Mouse (Mus musculus) thymus, postnatal 25 days (tissue): Measurements from ENCODE around the gene Lrrc2.

Source experiments
- DNase-seq: peaks from one replicate; pipeline ENCODE4 v3.0.0; 2022

Gene Lrrc2

DNA sequence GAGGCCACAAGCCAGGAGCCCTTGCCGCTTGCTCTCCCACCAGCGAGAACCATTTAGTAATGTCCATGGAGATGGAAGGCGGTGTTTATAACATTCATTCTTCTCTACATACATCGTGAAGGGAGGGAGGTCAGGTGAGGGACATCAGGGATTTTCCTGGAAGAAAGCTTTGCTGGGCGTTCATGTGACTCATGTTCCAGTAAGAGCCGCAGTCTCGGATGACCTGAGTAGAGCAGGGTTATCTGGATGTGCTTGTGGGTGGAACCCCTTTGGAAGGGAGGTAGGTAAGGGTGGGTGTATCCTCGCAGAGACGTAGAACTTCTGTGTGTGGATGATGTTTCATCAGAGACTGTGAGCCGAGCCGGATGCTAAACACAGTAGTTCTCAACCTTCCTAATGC, at the start of gene Lrrc2:
Gene Lrrc2 (plus strand): TSS at position 149 of the 400 bp plus-strand sequence.
- no peak for DNase-seq

- no peak for DNase-seq
These were observed 49.1 kb upstream of the Lrrc2 start for GRCm38 (mm10) chr9:110902271-110902670.

- peak; percentile 69 for DNase-seq
These were observed 44.0 kb upstream of the Lrrc2 start for GRCm38 (mm10) chr9:110907201-110907837.

GRCm38 (mm10) chr9:110907838-110908630, 43.3 kb upstream of the Lrrc2 start:
- DNase-seq = peak; percentile 67

DNA sequence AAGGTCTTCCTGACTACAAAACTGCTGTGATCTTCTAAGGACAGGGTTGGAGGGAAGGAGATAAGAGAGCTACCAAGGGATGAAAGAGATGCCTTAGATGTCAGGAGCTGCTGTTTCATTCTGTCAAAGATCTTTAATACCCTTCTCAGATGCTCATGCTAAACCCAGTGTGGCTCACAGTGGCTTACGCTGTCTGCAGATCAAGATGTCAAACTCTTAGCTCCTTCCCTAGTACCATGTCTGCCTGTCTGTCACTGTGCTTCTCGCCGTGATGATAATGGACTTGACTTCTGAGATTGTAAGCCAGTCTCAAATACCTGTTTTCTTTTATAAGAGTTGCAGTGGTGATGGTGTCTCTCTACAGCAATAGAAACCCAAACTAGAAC, 42.7 kb upstream of the Lrrc2 start:
- peak; percentile 60 for DNase-seq

DNA sequence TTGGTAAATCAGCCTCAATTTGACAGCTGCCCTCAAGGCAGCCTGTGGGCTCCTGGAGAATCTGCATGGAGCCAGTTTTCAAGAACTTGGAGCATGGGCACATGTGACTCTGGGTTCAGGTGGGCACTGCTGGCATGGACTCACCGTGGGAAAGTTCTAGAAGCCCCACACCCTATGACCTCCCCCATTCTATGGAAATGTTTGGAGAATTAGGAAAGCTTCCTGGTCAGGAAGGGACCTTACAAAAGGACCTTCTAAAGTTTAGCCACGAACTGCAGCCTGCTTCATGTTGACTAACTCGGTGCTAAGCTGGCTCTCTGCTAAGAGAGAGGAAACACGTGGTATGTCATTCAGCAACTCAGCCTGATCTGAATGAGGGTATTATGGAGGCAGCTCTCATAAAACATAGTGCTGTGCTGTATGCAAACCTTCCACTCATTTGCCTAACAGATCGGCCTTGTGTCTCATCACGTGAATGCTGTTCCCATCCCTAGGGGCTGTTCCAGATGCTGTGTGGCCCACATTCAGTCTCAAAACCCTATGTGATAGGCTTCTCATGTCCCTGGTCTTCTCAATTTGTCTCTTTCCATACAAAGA, 41.9 kb upstream of the Lrrc2 start:
- DNase-seq = peak; percentile 57

DNA sequence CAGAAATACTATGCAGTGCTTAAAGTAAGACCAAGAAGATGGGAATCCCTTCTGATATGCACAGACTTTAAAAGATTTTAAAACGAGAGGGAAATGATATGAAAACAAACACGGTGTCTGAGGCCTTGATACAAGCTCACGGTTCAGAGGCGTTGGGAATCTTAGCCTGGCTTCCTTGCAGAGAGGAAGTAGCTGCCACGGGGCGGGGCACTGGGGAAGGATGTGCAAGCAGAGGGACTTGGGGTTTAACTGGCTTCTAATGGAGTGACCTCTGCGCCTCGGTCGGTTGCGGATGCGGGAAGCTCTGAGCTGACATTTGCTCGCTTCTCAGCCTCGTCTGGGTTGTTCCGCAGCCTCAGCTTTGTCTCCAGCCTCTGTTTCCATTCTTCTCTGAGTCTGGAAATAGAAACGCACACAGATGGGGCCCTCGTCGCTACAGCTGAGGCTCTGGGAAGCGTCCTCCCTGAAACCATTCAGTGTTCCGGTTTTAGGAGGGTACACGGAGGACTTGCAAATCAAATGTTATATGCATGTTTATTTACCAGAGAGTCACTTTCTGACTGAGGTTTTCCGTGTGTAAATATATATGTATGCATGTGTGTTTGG, 36.6 kb upstream of the Lrrc2 start:
- peak; percentile 29 for DNase-seq

GRCm38 (mm10) chr9:110915466-110915865, 35.9 kb upstream of the Lrrc2 start:
- peak; percentile 47 for DNase-seq

DNA sequence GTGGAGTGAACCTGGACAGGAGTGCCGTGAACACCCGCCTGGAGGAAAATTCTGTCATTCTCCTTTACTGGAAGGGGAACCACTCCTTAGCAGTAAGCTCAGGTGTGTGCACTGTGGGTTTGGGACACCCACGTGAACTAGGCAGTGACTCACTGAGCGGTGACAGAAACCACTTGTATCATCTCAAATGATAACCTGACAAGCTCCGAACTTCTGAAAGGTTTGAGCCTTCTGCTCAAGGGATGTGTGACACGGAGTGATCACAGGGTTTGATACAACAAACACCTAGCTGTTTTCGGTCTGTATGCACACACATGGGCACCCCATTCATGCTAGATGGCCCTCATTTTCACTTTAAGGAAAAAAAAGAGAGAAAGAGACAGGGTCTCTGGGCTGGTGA, 34.6 kb upstream of the Lrrc2 start, which contains the start of gene Fam240a:
Gene Fam240a (minus strand): TSS at position 76 of the 400 bp plus-strand sequence.
- no peak for DNase-seq

DNA sequence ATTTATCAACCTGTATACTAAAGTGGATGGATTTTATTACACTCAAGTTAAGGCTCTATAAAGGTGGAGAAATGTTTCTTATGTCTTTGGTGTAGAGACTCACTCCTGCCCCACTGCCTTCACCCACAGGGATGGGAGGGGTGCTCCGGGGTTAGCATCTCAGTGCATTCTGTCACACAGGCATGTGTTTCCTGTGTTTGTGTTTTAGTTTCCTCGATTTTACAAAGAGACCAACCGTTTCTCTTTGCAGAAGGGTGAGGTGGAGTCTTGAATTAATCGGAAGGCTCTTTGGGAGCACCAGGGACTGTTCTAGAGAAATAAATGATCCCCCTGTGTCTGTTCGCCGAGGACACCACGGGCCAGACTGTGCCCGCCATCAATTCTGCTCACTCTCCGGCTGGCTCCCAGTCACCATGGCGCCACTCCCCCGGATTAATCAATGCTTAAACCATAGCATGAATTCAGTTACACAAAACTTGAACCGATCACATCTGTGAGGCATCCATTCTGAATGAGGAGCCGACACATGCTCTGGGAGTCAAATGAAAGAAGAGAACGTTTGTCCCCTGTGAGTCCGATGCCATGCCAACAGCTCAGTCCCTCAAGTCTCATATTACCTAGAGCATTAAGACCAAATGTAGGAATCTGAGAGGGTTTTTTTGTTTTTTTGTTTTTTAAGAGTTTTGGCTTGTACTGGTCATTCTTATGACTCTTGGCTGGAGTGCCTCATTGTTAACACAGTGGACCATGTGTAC, 30.5 kb upstream of the Lrrc2 start:
- DNase-seq = peak; percentile 70

DNA sequence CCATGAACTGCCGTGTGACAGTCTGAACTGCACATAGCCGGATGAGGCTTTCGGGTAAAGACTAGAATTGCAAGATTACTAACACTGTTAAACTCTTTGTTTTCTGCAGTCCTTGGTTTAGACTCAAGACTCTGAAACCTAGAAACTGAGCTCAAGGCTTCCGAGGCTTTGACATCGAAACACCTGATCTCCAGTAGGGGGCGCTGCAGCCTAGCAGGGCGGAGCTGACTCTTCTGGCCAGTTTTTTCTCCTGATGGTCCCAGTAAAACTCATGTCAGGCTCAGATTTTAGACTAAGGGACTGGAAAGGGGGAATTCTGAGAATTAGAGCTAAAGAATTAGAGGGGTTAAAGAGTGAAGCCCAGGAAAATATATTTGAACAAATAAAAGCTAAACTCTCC, 28.6 kb upstream of the Lrrc2 start:
- DNase-seq = peak; percentile 86

GRCm38 (mm10) chr9:110931573-110931972, 19.8 kb upstream of the Lrrc2 start:
- no peak for DNase-seq

- DNase-seq = no peak
These were observed 17.4 kb upstream of the Lrrc2 start for GRCm38 (mm10) chr9:110933850-110934437.

DNA sequence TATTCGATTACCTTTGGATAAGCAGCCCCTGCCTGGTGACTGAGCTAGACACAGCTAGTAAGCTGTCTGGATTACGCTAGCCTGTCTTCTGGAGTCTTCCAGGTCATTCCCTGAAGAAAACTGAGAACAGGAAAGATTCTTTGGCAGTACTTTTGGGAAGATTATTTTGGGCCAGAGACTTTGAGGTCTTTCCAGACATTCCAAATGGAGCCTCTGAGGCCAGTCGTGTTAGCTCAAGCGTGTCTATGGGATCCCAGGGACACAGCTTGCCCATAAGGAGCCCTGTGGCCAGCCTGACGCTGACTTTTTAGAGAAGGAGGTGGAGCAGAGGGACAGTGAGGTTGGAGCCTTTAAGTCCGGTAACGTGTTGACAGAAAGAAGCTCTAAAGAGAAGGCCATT, 15.4 kb upstream of the Lrrc2 start:
- DNase-seq = no peak

- DNase-seq = no peak
These were observed 13.5 kb upstream of the Lrrc2 start for GRCm38 (mm10) chr9:110937506-110938490.

DNA sequence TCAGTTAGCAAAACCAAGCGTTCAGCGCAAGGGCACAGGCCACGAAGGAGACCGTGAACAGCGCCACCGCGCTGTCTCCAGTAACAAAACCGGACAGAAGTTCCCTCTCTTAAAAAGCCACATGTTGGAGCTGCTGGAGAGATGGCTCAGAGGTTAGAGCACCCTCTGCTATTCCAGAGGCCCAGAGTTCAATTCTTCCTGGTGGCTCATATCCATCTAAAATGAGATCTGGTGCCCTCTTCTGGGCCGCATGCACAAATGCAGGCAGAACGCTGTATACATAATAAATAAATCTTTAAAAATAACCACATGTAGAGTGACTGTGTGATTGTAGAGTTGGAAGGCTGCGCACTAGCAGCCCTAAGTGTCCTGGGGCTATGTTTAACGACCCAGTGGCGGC, 7.1 kb upstream of the Lrrc2 start:
- peak; percentile 33 for DNase-seq

DNA sequence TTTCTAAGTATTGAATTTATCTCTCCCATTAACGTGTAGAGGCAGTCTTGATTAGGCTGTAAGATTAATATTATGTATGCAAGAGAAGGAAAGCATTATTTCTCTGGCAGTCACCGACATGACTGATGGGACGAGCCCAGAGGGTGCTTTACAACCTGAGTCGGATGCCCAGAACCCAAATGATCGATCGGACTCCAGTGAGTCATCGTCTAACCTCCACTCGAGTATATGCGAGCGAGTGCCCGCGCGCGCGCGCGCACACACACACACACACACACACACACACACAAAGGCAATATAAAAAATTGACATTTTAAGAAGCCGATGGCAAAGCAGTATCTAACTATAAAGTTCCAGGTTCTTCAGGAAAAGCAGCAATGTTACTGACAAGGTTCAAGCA, 6.0 kb upstream of the Lrrc2 start:
- no peak for DNase-seq

DNA sequence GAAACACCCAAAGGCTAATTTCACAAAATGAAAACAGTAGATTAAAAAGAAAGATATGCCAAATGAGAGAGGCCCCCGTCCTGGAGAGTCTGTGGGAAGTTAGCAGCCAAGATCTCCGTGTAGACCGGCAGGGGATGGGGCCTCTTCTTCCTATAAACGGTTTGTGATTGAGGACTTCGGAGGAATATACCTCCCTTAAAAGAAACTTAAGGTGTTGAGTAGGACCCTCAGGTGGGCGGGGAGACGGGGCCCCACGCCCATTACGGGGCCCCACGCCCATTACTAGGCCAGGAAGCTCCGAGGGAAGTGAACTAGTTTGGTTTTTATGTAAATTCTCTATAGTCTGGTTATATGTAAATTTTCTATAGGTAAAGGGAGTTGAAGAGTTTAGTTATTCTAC, 5.4 kb upstream of the Lrrc2 start, which contains the start of gene Tdgf1:
Gene Tdgf1 (minus strand): TSS at position 233 of the 400 bp plus-strand sequence.
- no peak for DNase-seq

DNA sequence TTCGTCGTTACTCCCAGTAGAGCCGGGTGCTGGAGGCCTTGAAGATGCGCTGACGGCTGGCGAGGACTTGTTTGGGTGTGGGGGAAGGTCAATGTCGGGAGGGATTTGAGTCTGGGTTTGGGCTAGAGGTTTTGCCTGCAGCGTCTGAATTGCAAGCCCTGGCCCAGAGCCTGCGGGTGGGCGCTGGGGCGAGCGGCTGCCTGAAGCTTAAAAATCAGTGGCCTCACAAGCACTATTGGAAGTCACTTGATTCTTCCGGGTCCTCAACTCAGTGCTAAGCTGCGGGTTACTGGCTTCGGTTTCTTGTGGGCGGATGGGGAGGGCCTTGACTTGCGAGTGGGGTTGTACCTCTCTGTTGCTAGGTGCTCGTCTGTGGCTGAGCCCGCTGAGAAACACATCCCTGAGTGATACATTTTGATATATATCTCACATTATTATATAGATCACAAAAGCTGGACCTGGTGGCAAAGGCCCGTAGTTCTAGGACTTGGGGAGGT, 4.7 kb upstream of the Lrrc2 start:
- DNase-seq = peak; percentile 62

DNA sequence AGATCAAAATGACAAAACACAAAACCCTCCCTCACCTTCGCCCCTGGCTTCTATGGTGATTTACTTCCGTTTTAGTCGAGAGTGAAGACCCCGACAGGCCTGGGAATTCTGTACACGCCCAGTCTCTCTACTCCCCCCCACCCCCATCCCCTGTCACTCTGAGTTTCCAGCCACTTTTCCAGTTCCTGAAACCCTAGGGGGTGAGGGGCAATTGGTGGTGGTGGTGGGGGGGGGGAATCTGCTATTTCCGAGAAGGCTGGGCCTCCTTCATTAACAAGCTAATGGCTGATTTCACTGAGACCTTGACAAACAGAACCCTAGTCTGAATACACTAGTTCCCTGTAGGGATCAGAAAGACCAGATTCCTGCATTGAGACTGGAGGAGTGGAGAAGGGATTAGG, 4.1 kb upstream of the Lrrc2 start:
- DNase-seq = no peak

- DNase-seq = no peak
These were observed 3.4 kb upstream of the Lrrc2 start for GRCm38 (mm10) chr9:110947900-110948299.
